Mouse (Mus musculus) G1E (cell line): ENCODE results near the gene Paqr9. TPM values are rescaled to one million over a fixed set of nuclear protein-coding genes. Genes with fewer than 3 reads are reported as not detected.

Experiments used
- ATAC-seq: 2 replicates; pipeline ENCODE4 v1.8.0; 2016; ENCODE audit warnings: mild to moderate bottlenecking; ENCODE audit not compliant: insufficient number of reproducible peaks, poor library complexity, low FRiP score, severe bottlenecking; ENCODE audit errors: extremely low read depth
- DNase-seq: peaks from one replicate; pipeline ENCODE4 v3.0.0; 2012; ENCODE audit warnings: low spot score
- H3K27me3 ChIP-seq: 2 replicates; pipeline ENCODE4 v1.6.1; 2012; ENCODE audit warnings: mild to moderate bottlenecking, low read length, inconsistent platforms; ENCODE audit not compliant: insufficient read depth
- H3K36me3 ChIP-seq: replicated peaks from 2 replicates; pipeline ENCODE3; 2012; ENCODE audit warnings: mild to moderate bottlenecking, inconsistent platforms
- H3K4me1 ChIP-seq: 2 replicates; pipeline ENCODE4 v1.6.1; 2012; ENCODE audit warnings: low read depth, low read length, inconsistent platforms, mixed read lengths; ENCODE audit not compliant: insufficient read depth
- H3K4me3 ChIP-seq: 2 replicates; pipeline ENCODE4 v1.5.1; 2012; ENCODE audit warnings: low read depth, mild to moderate bottlenecking, inconsistent platforms, low read length, moderate library complexity, mixed read lengths
- H3K9me3 ChIP-seq: replicated peaks from 2 replicates; pipeline ENCODE4 v1.6.1; 2012; ENCODE audit warnings: inconsistent platforms
- CTCF ChIP-seq: IDR thresholded peaks from 2 replicates; pipeline ENCODE4 v1.5.1; 2012; ENCODE audit warnings: low read depth, low read length, inconsistent platforms, mixed read lengths
- GATA1 ChIP-seq: IDR thresholded peaks from 2 replicates; pipeline ENCODE4 v1.6.1; 2012; ENCODE audit warnings: borderline replicate concordance, low read length, inconsistent platforms, mixed read lengths
- GATA2 ChIP-seq: IDR thresholded peaks from 2 replicates; pipeline ENCODE4 v1.6.1; 2012; ENCODE audit warnings: low read depth, low read length, inconsistent platforms, borderline replicate concordance
- POLR2AphosphoS5 ChIP-seq: IDR thresholded peaks from 2 replicates; pipeline ENCODE4 v1.6.1; 2012; ENCODE audit warnings: low read depth, low read length, inconsistent platforms; ENCODE audit not compliant: insufficient replicate concordance
- TAL1 ChIP-seq: conservative IDR thresholded peaks from 2 replicates; pipeline ENCODE4 v1.6.1; 2012; ENCODE audit warnings: low read depth, low read length, inconsistent platforms, mixed read lengths
- polyA plus RNA-seq: library from polyadenylated mRNA; stranded (reverse); fragments of >175 nt; gene quantifications from 2 replicates; pipeline ENCODE4 v1.2.3, GENCODE M21; 2012
- total RNA-seq, 2 experiments: library from RNA; stranded (forward) in 1 of 2; stranded (reverse) in 1 of 2; fragments of 200-1000 nt in 1 of 2; fragments of >200 nt in 1 of 2; fragmentation: Nextera tagmentation in 1 of 2; gene quantifications; 2 replicates each; pipeline ENCODE4 v1.2.3; 2014 to 2017

The Paqr9 gene
- total and polyA plus RNA-seq, 3 experiments = 0.11 to 6.8 TPM; not detected in 1

- DNase-seq (no peak), ATAC-seq (no peak)
- Histone ChIP-seq H3K27me3 (peaks cover 9% of the 10 kb centered on the region), H3K4me1 (no peaks in the 10 kb centered on the region), H3K9me3 (no peaks in the 10 kb centered on the region), H3K4me3 (no peak overlapping the region), H3K36me3 (no peaks in the 10 kb centered on the region)
- TF ChIP-seq TAL1 = no peak
- TF ChIP-seq GATA2 = no peak
- no peak for TF ChIP-seq GATA1
- TF ChIP-seq CTCF = no peak
- TF ChIP-seq POLR2AphosphoS5 = no peak
Observed at GRCm38 (mm10) chr9:95607196-95607595, 47.7 kb downstream of the Paqr9 start.

GRCm38 (mm10) chr9:95612246-95612768, 52.9 kb downstream of the Paqr9 start:
- no peak for DNase-seq
- H3K27me3 ChIP-seq = no peaks in the 10 kb centered on the region
- ATAC-seq = no peak
- no peaks in the 10 kb centered on the region for H3K36me3 ChIP-seq
- no peak overlapping the region for H3K4me3 ChIP-seq
- no peaks in the 10 kb centered on the region for H3K4me1 ChIP-seq
- no peaks in the 10 kb centered on the region for H3K9me3 ChIP-seq
- no peak for TF ChIP-seq GATA1
- TF ChIP-seq POLR2AphosphoS5 = no peak
- no peak for TF ChIP-seq GATA2
- TF ChIP-seq CTCF = no peak
- TF ChIP-seq TAL1 = no peak

- ATAC-seq = no peak
- DNase-seq = no peak
- no peak overlapping the region for H3K4me3 ChIP-seq
- H3K9me3 ChIP-seq = no peaks in the 10 kb centered on the region
- no peaks in the 10 kb centered on the region for H3K27me3 ChIP-seq
- no peaks in the 10 kb centered on the region for H3K4me1 ChIP-seq
- H3K36me3 ChIP-seq = no peaks in the 10 kb centered on the region
- TF ChIP-seq CTCF (no peak), TAL1 (no peak), GATA1 (no peak), POLR2AphosphoS5 (no peak), GATA2 (no peak)
Observed at GRCm38 (mm10) chr9:95613426-95614127, 54.1 kb downstream of the Paqr9 start.

DNA sequence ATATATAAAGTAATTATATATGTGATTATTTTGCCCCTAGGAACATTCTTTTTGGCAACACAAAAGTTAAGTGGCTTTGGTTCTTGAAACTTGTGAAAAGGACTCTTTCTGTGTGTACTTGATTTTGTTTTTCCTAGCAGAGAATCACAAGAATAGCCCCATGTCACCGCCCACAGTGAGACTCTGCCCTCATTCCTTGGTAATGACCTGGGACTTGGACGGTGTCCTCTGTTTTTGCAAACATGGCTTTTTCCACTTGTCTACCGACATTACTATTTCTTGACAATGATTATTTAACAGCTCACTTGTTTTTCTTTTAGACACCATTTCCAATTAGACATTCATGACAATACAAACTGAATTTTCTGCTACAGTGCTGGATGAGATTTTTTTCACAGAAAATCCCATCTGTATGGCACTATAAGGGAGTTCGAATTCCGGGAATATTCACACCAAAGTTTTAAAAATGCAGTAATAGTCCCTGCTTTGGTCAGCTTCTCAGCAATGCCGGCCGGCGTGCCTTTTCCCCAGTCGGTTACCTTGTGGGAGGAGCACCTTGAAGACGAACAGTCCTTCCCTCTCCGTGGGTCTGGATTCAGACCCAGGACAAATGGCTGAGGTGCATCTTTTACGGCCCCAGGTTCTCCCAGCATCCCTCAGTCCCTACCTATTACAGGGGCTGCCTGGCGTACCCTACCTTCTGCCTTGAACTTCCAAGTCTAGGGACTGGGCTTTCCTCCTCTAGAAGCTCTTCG, 55.6 kb downstream of the Paqr9 start:
- no peak for TF ChIP-seq TAL1
- TF ChIP-seq GATA2 = no peak
- no peak for TF ChIP-seq POLR2AphosphoS5
- TF ChIP-seq CTCF = no peak
- TF ChIP-seq GATA1 = no peak

GRCm38 (mm10) chr9:95615961-95616360, 56.5 kb downstream of the Paqr9 start:
- no peaks in the 10 kb centered on the region for H3K4me1 ChIP-seq
- H3K36me3 ChIP-seq = no peaks in the 10 kb centered on the region
- no peaks in the 10 kb centered on the region for H3K9me3 ChIP-seq
- H3K4me3 ChIP-seq = no peak overlapping the region
- TF ChIP-seq CTCF = no peak
- TF ChIP-seq POLR2AphosphoS5 = no peak
- no peak for TF ChIP-seq GATA2
- no peak for TF ChIP-seq TAL1
- no peak for TF ChIP-seq GATA1
- no peak for ATAC-seq
- no peaks in the 10 kb centered on the region for H3K27me3 ChIP-seq
- no peak for DNase-seq

More for the DNA sequence above, 55.6 kb downstream of the Paqr9 start:
- Histone ChIP-seq H3K36me3 (no peaks in the 10 kb centered on the region), H3K27me3 (no peaks in the 10 kb centered on the region), H3K4me3 (no peak overlapping the region), H3K4me1 (no peaks in the 10 kb centered on the region), H3K9me3 (no peaks in the 10 kb centered on the region)
- DNase-seq (no peak), ATAC-seq (no peak)

Other genes with a start within 250 kb of the Paqr9 start
- gene Chst2, start 152.9 kb upstream of the Paqr9 start, total RNA-seq (2014; fragmentation: Nextera tagmentation) = not detected in 2 replicates
- gene Chst2, start 152.9 kb upstream of the Paqr9 start, total RNA-seq (2017) = 0.06 and 0.16 TPM in 2 replicates
- not detected in 2 replicates for gene Chst2, start 152.9 kb upstream of the Paqr9 start, polyA plus RNA-seq
- gene U2surp, start 47.7 kb upstream of the Paqr9 start, total RNA-seq (2014; fragmentation: Nextera tagmentation) = 194 and 222 TPM in 2 replicates
- 205 and 232 TPM in 2 replicates for gene U2surp, start 47.7 kb upstream of the Paqr9 start, total RNA-seq (2017)
- 7.2 and 14.1 TPM in 2 replicates for gene U2surp, start 47.7 kb upstream of the Paqr9 start, polyA plus RNA-seq
- gene Pcolce2, start 77.9 kb downstream of the Paqr9 start, total RNA-seq (2014; fragmentation: Nextera tagmentation) = not detected in 2 replicates
- under 0.01 and 0.05 TPM in 2 replicates for gene Pcolce2, start 77.9 kb downstream of the Paqr9 start, total RNA-seq (2017)
- gene Pcolce2, start 77.9 kb downstream of the Paqr9 start, polyA plus RNA-seq = not detected in 2 replicates
- gene Trpc1, start 190.7 kb downstream of the Paqr9 start, total RNA-seq (2014; fragmentation: Nextera tagmentation) = not detected in 2 replicates
- 0.06 and 0.38 TPM in 2 replicates for gene Trpc1, start 190.7 kb downstream of the Paqr9 start, total RNA-seq (2017)
- not detected in 2 replicates for gene Trpc1, start 190.7 kb downstream of the Paqr9 start, polyA plus RNA-seq